Mouse (Mus musculus): ENCODE results near the gene Aggf1. TPM values are rescaled to one million over a fixed set of nuclear protein-coding genes. Genes with fewer than 3 reads are reported as not detected.
"Not testable (repeated sequence)": the region's sequence is repeated elsewhere in the genome, so short reads cannot be mapped to it uniquely, and the experiment has no call there.

Gene Aggf1
- polyA plus RNA-seq (2015; fragmentation: Nextera tagmentation; extraction: Ambion mirVana) = 37.1 and 39.2 TPM in 2 replicates

- ATAC-seq (ENCODE audit: low read depth) = peak; percentile 98
- Histone ChIP-seq H3K4me2 (peak within 1 kb of the TSS; percentile 90), H3K4me3 (peak within 1 kb of the TSS; percentile 98), H3K27me3 (no peaks in the 10 kb centered on the region), H3K9ac (peak within 1 kb of the TSS; percentile 95), H3K4me1 (replicated peaks) (peaks cover 19% of the 10 kb centered on the region), H3K9me3 (no peaks in the 10 kb centered on the region), H3K27ac (replicated peaks) (peak within 1 kb of the TSS; percentile 79), H3K36me3 (peaks cover 12% of the 10 kb centered on the region)
- under 1% methylated on average over 86 of the region's 86 CpGs for WGBS
Measured at GRCm38 (mm10) chr13:95374701-95375553, at the start of gene Aggf1. Gene Aggf1 (minus strand): TSS chr13:95375352.

GRCm38 (mm10) chr13:95424932-95425331, 49.8 kb upstream of the Aggf1 start:
- H3K27ac ChIP-seq (replicated peaks) = no peak overlapping the region
- no peak overlapping the region for H3K9ac ChIP-seq
- WGBS = 79% methylated on average over 7 of the region's 7 CpGs
- H3K9me3 ChIP-seq = no peaks in the 10 kb centered on the region
- H3K36me3 ChIP-seq = no peaks in the 10 kb centered on the region
- H3K4me2 ChIP-seq = no peak overlapping the region
- ATAC-seq (ENCODE audit: low read depth) = no peak
- H3K4me1 ChIP-seq (replicated peaks) = peaks cover 5% of the 10 kb centered on the region
- H3K27me3 ChIP-seq = no peaks in the 10 kb centered on the region
- no peak overlapping the region for H3K4me3 ChIP-seq

DNA sequence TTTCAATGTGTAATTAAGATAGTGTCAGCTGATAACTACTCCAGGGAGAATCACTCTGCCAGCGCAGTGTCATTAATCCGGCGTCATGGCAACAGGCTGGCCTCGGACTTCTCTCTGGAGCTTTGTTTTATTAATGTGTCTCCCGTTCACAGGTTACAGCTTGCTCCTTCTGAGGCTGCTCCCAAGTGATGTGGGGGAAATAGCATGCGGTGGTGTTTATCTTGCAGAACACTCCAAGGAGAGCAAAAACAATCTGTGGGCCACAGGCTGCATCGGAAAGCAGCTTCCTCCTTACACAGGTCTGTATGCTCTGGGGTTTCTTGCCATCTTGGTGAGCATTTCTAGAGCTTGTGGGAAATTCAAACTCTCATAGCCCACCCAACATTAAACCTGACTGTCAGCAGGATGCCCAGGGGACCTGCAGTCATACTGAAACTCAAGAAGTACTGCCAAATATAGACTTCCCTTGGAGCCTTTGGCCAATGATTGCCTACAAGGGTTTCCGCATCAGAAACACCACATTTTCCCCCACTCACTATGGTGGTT, 44.1 kb upstream of the Aggf1 start:
- H3K36me3 ChIP-seq = no peaks in the 10 kb centered on the region
- no peaks in the 10 kb centered on the region for H3K27me3 ChIP-seq
- H3K4me3 ChIP-seq = no peak overlapping the region
- H3K4me2 ChIP-seq = peak overlapping the region; percentile 27
- no peaks in the 10 kb centered on the region for H3K9me3 ChIP-seq
- H3K27ac ChIP-seq (replicated peaks) = peak overlapping the region; percentile 54
- WGBS = 19% methylated on average over 8 of the region's 8 CpGs
- peak; percentile 91 for ATAC-seq (ENCODE audit: low read depth)
- peaks cover 13% of the 10 kb centered on the region for H3K4me1 ChIP-seq (replicated peaks)
- H3K9ac ChIP-seq = no peak overlapping the region

- Histone ChIP-seq H3K27ac (replicated peaks) (peak overlapping the region; percentile 54), H3K27me3 (no peaks in the 10 kb centered on the region)
- WGBS = 37% methylated on average over 6 of the region's 6 CpGs
Measured at GRCm38 (mm10) chr13:95418575-95419203, 43.5 kb upstream of the Aggf1 start.

DNA sequence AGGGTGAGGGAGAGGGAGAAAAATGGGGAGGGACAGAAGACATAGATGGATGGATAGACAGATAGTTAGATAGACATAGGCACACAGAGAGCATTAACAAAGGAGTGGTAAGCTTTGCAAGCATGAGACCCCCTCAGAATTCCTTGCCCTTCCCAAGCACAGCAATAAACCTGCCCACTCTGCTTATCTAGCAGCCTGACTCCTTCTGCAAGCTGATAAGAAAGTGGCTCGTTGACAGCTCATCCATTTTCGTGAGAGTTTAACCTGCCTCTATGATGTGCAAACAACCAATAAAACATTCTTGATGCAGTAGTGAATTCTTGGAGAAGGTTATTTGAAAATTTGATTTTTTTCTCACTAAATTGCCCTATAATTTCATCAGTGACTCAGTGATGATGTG, 37.1 kb upstream of the Aggf1 start:
- no peak overlapping the region for H3K9ac ChIP-seq
- H3K9me3 ChIP-seq = no peaks in the 10 kb centered on the region
- 63% methylated on average over 2 of the region's 2 CpGs for WGBS
- no peak overlapping the region for H3K27ac ChIP-seq (replicated peaks)
- no peaks in the 10 kb centered on the region for H3K27me3 ChIP-seq
- no peak overlapping the region for H3K4me3 ChIP-seq
- H3K36me3 ChIP-seq = no peaks in the 10 kb centered on the region
- no peaks in the 10 kb centered on the region; the same call in 1 of the 2 replicates for H3K4me1 ChIP-seq (replicated peaks)
- H3K4me2 ChIP-seq = no peak overlapping the region
- ATAC-seq (ENCODE audit: low read depth) = no peak

More at GRCm38 (mm10) chr13:95418575-95419203, 43.5 kb upstream of the Aggf1 start:
- no peak overlapping the region for H3K9ac ChIP-seq
- ATAC-seq (ENCODE audit: low read depth) = peak; percentile 29
- peak overlapping the region; percentile 27 for H3K4me2 ChIP-seq
- H3K36me3 ChIP-seq = no peaks in the 10 kb centered on the region
- H3K4me3 ChIP-seq = no peak overlapping the region
- no peaks in the 10 kb centered on the region for H3K9me3 ChIP-seq
- H3K4me1 ChIP-seq (replicated peaks) = peaks cover 13% of the 10 kb centered on the region

DNA sequence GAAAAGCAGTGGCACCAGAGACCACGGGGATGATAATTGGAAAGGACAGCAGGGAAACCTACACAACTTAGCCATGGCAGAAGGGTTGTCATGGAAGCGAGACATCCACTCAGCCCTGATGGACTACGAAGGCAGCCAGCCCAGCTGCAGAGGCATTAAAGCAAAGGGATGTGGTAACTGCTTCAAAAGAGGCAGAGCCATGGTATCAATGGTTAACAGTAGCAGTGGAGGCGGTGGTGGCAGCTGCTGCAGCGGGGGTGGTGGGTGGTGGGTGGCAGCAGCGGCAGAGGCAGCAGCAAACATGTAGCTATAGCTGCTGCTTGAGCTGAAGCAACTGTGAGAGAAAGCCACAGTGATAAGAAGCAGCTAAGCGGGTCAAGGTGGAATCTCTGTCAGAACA, 18.1 kb upstream of the Aggf1 start:
- WGBS = 85% methylated on average over 7 of the region's 7 CpGs
- no peak overlapping the region for H3K27ac ChIP-seq (replicated peaks)
- peaks cover 11% of the 10 kb centered on the region; the same call in 1 of the 2 replicates for H3K9me3 ChIP-seq
- no peak overlapping the region for H3K9ac ChIP-seq
- no peaks in the 10 kb centered on the region for H3K4me1 ChIP-seq (replicated peaks)
- no peak overlapping the region for H3K4me2 ChIP-seq
- no peaks in the 10 kb centered on the region for H3K27me3 ChIP-seq
- ATAC-seq (ENCODE audit: low read depth) = no peak
- no peak overlapping the region for H3K4me3 ChIP-seq
- H3K36me3 ChIP-seq = no peaks in the 10 kb centered on the region

GRCm38 (mm10) chr13:95389866-95390865, 15.0 kb upstream of the Aggf1 start:
- Histone ChIP-seq H3K4me3 (no peak overlapping the region), H3K27me3 (no peaks in the 10 kb centered on the region), H3K4me1 (replicated peaks) (no peaks in the 10 kb centered on the region), H3K36me3 (no peaks in the 10 kb centered on the region), H3K4me2 (peak overlapping the region; percentile 26; the same call in 1 of the 2 replicates), H3K27ac (replicated peaks) (no peak overlapping the region), H3K9ac (no peak overlapping the region), H3K9me3 (no peaks in the 10 kb centered on the region)
- ATAC-seq (ENCODE audit: low read depth) = peak; percentile 72; the same call in 1 of the 2 replicates
- WGBS = 36% methylated on average over 24 of the region's 24 CpGs

- Histone ChIP-seq H3K9me3 (no peaks in the 10 kb centered on the region), H3K36me3 (no peaks in the 10 kb centered on the region), H3K4me1 (replicated peaks) (no peaks in the 10 kb centered on the region), H3K27me3 (no peaks in the 10 kb centered on the region), H3K4me3 (no peak overlapping the region), H3K9ac (no peak overlapping the region), H3K4me2 (no peak overlapping the region), H3K27ac (replicated peaks) (no peak overlapping the region)
- WGBS = 85% methylated on average over 5 of the region's 5 CpGs
- ATAC-seq (ENCODE audit: low read depth) = no peak
Measured at GRCm38 (mm10) chr13:95388226-95388625, 13.1 kb upstream of the Aggf1 start.

GRCm38 (mm10) chr13:95382418-95382817, 7.3 kb upstream of the Aggf1 start:
- Histone ChIP-seq H3K4me3 (no peak overlapping the region), H3K27ac (replicated peaks) (no peak overlapping the region), H3K27me3 (no peaks in the 10 kb centered on the region), H3K4me2 (no peak overlapping the region), H3K4me1 (replicated peaks) (no peaks in the 10 kb centered on the region), H3K9me3 (no peaks in the 10 kb centered on the region), H3K36me3 (no peaks in the 10 kb centered on the region), H3K9ac (no peak overlapping the region)
- 90% methylated on average over 5 of the region's 5 CpGs for WGBS
- no peak for ATAC-seq (ENCODE audit: low read depth)

DNA sequence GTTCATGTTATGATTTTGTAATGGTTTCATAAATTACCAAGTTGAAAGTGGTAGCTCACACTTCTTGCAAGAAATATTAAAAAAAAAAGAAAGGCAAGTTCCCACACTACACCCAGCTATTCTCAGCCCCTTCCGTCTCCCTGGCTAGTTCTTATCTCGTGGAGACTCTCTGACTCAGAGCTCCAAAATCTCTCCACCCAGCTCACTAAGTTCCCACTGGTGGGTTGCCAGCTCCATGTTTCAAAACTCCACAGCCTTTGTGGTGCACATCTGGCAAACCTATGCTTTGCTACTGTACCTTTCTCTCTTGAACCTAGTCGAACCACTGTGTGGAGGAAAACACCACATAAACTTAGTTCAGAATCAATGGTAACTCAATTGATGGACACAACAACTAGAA, 3.5 kb upstream of the Aggf1 start:
- no peak overlapping the region for H3K4me2 ChIP-seq
- H3K4me1 ChIP-seq (replicated peaks) = peaks cover 14% of the 10 kb centered on the region
- H3K4me3 ChIP-seq = no peak overlapping the region
- H3K27me3 ChIP-seq = no peaks in the 10 kb centered on the region
- H3K27ac ChIP-seq (replicated peaks) = no peak overlapping the region
- WGBS = 91% methylated on average over 3 of the region's 3 CpGs
- no peaks in the 10 kb centered on the region for H3K9me3 ChIP-seq
- ATAC-seq (ENCODE audit: low read depth) = no peak
- H3K9ac ChIP-seq = no peak overlapping the region
- no peaks in the 10 kb centered on the region for H3K36me3 ChIP-seq

- not testable (repeated sequence) for H3K4me3 ChIP-seq; H3K27ac ChIP-seq (replicated peaks); H3K9me3 ChIP-seq; H3K9ac ChIP-seq; ATAC-seq (ENCODE audit: low read depth); H3K4me2 ChIP-seq; H3K36me3 ChIP-seq; H3K27me3 ChIP-seq
- peaks cover 19% of the 10 kb centered on the region for H3K4me1 ChIP-seq (replicated peaks)
- 98% methylated on average over 11 of the region's 11 CpGs for WGBS
Measured at GRCm38 (mm10) chr13:95376689-95377289, 1.6 kb upstream of the Aggf1 start.
